Mouse (Mus musculus) stomach, embryonic 16.5 days (tissue): ENCODE data around the gene Osbpl8. TPM values are rescaled to one million over a fixed set of nuclear protein-coding genes. Genes with fewer than 3 reads are reported as not detected.

Source experiments
- ATAC-seq: fragments of 200-750 bp; cut with Nextera tagmentation; 2 replicates; pipeline ENCODE4 v1.8.0; 2017; ENCODE audit warnings: moderate number of reproducible peaks, moderate TSS enrichment; ENCODE audit not compliant: insufficient read depth, low FRiP score
- H3K27ac ChIP-seq: fragments of 300-500 bp; sonication (generic); 2 replicates; pipeline ENCODE4 v1.5.1; 2014; ENCODE audit warnings: low read length
- H3K27me3 ChIP-seq: fragments of 300-500 bp; sonication (generic); 2 replicates; pipeline ENCODE4 v1.6.1; 2014; ENCODE audit warnings: low read length, control low read depth, mixed read lengths; ENCODE audit not compliant: control insufficient read depth, insufficient read depth
- H3K36me3 ChIP-seq: fragments of 300-500 bp; sonication (generic); 2 replicates; pipeline ENCODE4 v1.6.1; 2014; ENCODE audit warnings: low read length; ENCODE audit not compliant: control insufficient read depth, insufficient read depth
- H3K4me1 ChIP-seq: fragments of 300-500 bp; sonication (generic); 2 replicates; pipeline ENCODE4 v1.6.1; 2014; ENCODE audit warnings: low read length, control low read depth, mixed read lengths; ENCODE audit not compliant: control insufficient read depth, insufficient read depth
- H3K4me2 ChIP-seq: fragments of 300-500 bp; sonication (generic); 2 replicates; pipeline ENCODE4 v1.6.1; 2014; ENCODE audit warnings: low read depth, low read length, mixed read lengths
- H3K4me3 ChIP-seq: fragments of 300-500 bp; sonication (generic); replicated peaks from 2 replicates; pipeline ENCODE4 v1.5.1; 2014; ENCODE audit warnings: mild to moderate bottlenecking, low read length
- H3K9ac ChIP-seq: fragments of 300-500 bp; sonication (generic); 2 replicates; pipeline ENCODE4 v1.6.1; 2014; ENCODE audit warnings: low read length
- H3K9me3 ChIP-seq: fragments of 300-500 bp; sonication (generic); replicated peaks from 2 replicates; pipeline ENCODE4 v1.6.1; 2016; ENCODE audit warnings: low read length, control low read depth; ENCODE audit not compliant: control insufficient read depth
- WGBS: fragments of 180-500 bp; shearing (Covaris S2); extraction: QIAGEN DNeasy Blood & Tissue Kit; methylation state at CpG from one replicate; pipeline ENCODE4 v1.1.7; 2014; 5-methylcytosine and 5-hydroxymethylcytosine counted together
- polyA plus RNA-seq: library from polyadenylated mRNA; unstranded; fragments of >200 nt; fragmentation: Nextera tagmentation; extraction: Ambion mirVana; gene quantifications from 2 replicates; pipeline ENCODE4 v1.2.1, GENCODE M21; 2015

Gene Osbpl8
- polyA plus RNA-seq, 1 experiment from 2014 or later = 6.7 TPM

DNA sequence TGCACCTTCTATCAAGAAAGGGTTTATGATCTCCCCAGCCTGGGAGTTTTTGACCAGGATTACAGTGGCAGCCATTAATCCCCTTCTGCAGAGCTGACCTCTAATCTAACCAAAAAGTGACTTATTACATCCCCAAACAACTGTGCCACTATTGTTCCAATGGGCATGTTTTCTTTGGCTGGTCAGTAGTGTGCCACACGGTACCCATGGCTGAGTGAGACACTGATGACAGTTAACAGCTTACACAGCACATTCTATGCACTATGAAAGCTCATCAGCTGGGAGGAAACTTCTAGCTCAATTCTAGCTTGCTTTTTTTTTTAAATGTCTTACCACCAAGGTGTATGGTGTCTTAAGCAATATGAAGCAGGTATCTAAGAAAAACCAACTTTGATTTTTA, 25.4 kb upstream of the Osbpl8 start:
- Histone ChIP-seq H3K27ac (no peak overlapping the region), H3K9ac (no peak overlapping the region), H3K36me3 (no peaks in the 10 kb centered on the region), H3K4me1 (no peaks in the 10 kb centered on the region), H3K27me3 (no peaks in the 10 kb centered on the region), H3K9me3 (no peaks in the 10 kb centered on the region), H3K4me2 (no peak overlapping the region), H3K4me3 (no peak overlapping the region)
- ATAC-seq = no peak
- WGBS = 63% methylated on average over 1 of the region's 1 CpGs

DNA sequence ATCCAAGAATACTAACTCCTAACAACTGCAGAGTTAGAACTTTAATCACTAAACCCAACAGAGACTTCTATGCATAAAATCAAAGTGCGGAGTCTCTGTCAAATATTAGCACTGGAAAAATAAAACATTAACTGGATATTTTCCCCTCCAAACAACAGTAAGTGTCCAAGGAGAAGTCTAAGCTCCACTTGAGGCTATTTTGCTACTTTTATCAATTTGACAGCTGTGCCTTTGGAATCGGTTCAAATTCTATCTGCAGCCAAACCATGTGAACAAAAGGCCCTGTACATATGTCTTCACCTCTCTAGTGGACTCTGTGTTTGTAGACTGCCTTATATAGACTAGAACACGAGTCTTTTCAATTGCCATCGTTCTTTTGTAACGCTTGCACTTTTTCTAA, 24.7 kb upstream of the Osbpl8 start:
- 41% methylated on average over 5 of the region's 5 CpGs for WGBS
- Histone ChIP-seq H3K4me2 (no peak overlapping the region), H3K27me3 (no peaks in the 10 kb centered on the region), H3K9me3 (no peaks in the 10 kb centered on the region), H3K36me3 (no peaks in the 10 kb centered on the region), H3K27ac (no peak overlapping the region), H3K4me3 (no peak overlapping the region), H3K4me1 (no peaks in the 10 kb centered on the region), H3K9ac (no peak overlapping the region)
- ATAC-seq = no peak

DNA sequence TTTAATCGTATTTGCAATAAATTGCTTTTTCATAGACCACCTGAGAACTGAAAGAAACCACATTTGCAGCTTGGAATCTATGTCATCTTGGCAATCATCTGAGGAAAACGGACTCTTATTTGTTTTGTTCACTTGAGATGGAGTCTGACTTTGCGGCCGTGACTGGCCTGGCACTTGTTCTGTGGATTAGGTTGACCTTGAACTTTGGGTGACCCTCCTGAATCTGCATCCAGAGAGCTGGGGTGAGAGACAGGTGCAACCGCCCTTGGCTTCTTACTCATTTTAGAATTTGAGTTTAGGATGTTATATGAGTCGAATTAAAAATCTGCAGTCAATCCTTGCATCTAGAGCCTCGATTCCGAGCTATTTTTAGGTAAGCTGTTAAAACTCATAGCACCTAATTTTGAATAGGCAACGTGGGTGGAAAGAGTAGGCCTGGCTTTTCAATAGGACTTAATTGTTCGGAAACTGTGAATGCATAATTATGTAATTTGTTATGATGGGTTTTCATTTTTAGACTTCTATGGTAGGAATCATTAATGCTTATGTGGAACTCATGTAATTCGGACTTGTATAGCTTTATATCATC, 20.1 kb upstream of the Osbpl8 start:
- Histone ChIP-seq H3K4me1 (no peaks in the 10 kb centered on the region), H3K9me3 (no peaks in the 10 kb centered on the region), H3K27me3 (no peaks in the 10 kb centered on the region), H3K27ac (no peak overlapping the region), H3K4me3 (no peak overlapping the region), H3K36me3 (no peaks in the 10 kb centered on the region), H3K4me2 (no peak overlapping the region), H3K9ac (no peak overlapping the region)
- ATAC-seq = no peak
- WGBS = 77% methylated on average over 11 of the region's 11 CpGs

DNA sequence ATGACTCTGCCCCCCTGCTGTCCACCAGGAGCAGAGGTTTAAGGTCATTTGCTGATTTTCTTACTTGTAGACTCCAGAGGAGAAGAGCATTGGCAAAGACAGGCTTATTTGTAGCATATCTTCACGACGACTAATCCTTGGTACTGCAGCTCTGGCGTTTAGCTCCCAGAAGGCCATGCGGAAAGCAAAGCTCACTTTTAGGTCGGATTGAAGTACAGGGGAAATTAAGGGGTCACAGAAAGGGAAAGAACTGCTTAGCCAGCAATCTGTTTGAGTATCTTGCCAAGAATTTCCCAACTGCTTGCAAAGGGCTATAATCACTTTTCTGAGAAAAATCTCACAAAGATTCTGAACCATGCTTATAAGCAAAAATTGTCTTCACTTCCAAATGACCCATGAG, 14.8 kb upstream of the Osbpl8 start:
- no peak for ATAC-seq
- WGBS = 46% methylated on average over 5 of the region's 5 CpGs
- H3K4me1 ChIP-seq = no peaks in the 10 kb centered on the region
- H3K27ac ChIP-seq = no peak overlapping the region
- H3K36me3 ChIP-seq = no peaks in the 10 kb centered on the region
- no peak overlapping the region for H3K4me2 ChIP-seq
- no peaks in the 10 kb centered on the region for H3K9me3 ChIP-seq
- no peaks in the 10 kb centered on the region for H3K27me3 ChIP-seq
- no peak overlapping the region for H3K4me3 ChIP-seq
- H3K9ac ChIP-seq = no peak overlapping the region

DNA sequence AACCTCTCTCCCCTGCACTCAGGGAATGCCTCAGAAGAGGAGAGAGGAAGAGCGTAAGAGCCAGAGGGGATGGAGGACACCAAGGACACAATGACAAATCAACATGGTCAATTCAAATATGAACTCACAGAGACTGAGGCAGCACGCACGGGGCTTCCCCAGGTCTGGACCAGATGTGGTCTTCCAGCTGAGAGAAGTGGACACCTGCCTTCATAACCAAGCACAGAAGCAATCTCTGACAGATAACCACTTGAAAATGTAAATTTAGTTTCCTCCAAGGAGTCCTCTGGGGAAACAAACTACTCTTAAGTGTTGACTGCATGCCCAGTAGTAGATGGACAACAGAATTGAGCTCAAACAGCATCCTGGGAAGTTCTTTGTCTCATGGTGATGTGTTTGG, 9.5 kb upstream of the Osbpl8 start:
- no peaks in the 10 kb centered on the region for H3K4me1 ChIP-seq
- H3K27ac ChIP-seq = no peak overlapping the region
- no peaks in the 10 kb centered on the region for H3K27me3 ChIP-seq
- H3K36me3 ChIP-seq = no peaks in the 10 kb centered on the region
- H3K9me3 ChIP-seq = no peaks in the 10 kb centered on the region
- no peak overlapping the region for H3K9ac ChIP-seq
- H3K4me2 ChIP-seq = no peak overlapping the region
- WGBS = 92% methylated on average over 3 of the region's 3 CpGs
- no peak overlapping the region for H3K4me3 ChIP-seq
- ATAC-seq = no peak

DNA sequence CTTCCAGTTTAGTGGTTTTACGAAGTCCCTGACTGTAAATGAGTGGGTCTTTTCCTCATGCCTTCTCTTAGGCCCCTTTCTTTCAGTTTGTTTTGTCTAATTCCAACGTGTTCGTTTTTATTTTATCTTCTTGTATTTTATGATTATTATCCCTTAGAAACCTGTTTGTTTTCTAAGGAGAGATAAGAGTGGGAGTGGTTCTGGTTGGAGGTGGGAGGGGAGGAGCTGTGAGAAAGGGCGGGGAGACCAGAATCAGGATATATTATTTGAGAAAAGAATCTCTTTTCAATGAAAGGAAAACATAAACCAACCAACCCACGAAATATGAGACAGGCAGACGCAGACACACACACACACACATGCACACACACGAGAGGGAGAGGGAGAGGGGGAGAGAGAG, 9.0 kb upstream of the Osbpl8 start:
- Histone ChIP-seq H3K36me3 (no peaks in the 10 kb centered on the region), H3K4me3 (no peak overlapping the region), H3K4me1 (no peaks in the 10 kb centered on the region), H3K27me3 (no peaks in the 10 kb centered on the region), H3K9ac (no peak overlapping the region), H3K27ac (no peak overlapping the region), H3K4me2 (no peak overlapping the region), H3K9me3 (no peaks in the 10 kb centered on the region)
- WGBS = 45% methylated on average over 7 of the region's 7 CpGs
- ATAC-seq = no peak

DNA sequence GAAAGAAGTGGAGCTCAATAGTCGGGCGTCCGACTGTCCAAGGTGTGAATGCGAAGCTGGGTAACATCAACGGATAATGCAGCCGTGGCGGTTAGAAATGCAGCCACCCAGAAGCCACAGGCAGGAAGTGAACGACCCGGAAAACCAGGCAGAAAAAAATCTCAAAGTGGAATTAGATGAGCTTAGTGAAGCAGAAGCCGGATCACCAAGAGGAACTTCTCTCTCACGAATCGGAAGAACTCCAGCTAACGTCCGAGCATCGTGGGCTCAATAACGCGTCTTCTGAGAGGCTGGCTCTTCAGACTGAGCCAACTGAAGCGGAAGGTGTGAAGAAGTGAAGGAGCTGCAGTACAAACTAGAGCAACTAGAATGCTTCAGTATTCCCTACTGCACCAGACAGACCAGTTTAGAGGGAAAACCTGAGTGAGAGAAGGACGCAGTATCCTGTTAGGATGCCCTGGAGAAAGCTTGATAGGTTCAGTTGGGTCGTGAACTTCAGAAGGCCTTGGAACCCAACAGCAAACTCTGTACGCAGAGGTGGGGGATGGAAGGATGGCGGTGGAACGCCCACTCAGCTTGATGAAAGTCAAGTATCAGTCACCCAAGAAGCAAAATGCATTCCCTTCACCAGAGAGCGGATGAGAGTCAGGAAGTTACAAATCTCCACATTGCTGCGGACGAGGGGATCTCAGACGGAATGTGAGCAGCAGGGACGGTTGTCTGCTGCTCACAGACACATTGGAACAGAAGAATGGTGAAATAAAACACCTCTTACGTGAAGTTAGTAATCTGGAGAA, 8.0 kb upstream of the Osbpl8 start:
- H3K9ac ChIP-seq = no peak overlapping the region

DNA sequence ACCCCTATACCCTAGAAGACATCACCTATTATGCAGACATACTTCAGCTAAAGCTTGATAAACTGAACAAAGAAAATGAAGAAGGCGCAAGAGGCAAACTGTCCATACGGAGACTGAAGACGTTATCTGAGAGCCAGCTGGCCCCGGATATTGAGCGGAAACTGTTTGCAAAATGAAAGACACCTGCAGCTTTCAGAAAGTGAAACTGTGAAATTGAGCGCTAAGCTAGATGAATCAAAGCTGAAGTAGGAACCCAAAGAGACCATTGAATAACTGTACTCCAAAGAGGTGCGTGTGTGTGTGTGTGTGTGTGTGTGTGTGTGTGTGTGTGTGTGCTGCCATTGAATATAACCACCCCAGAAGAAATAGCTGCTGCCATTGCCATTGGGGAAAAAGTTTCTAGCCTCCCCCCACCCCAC, 7.3 kb upstream of the Osbpl8 start:
- WGBS = 73% methylated on average over 7 of the region's 7 CpGs
- H3K27me3 ChIP-seq = no peaks in the 10 kb centered on the region
- no peak overlapping the region for H3K4me3 ChIP-seq
- H3K9me3 ChIP-seq = no peaks in the 10 kb centered on the region
- no peak overlapping the region for H3K9ac ChIP-seq
- H3K36me3 ChIP-seq = no peaks in the 10 kb centered on the region
- H3K4me2 ChIP-seq = no peak overlapping the region
- no peak overlapping the region for H3K27ac ChIP-seq
- no peak for ATAC-seq
- no peaks in the 10 kb centered on the region for H3K4me1 ChIP-seq

More for the DNA sequence above, 8.0 kb upstream of the Osbpl8 start:
- no peaks in the 10 kb centered on the region for H3K27me3 ChIP-seq
- ATAC-seq = no peak
- no peaks in the 10 kb centered on the region for H3K9me3 ChIP-seq
- H3K27ac ChIP-seq = no peak overlapping the region
- no peaks in the 10 kb centered on the region for H3K36me3 ChIP-seq
- H3K4me2 ChIP-seq = no peak overlapping the region
- WGBS = 85% methylated on average over 29 of the region's 29 CpGs
- no peak overlapping the region for H3K4me3 ChIP-seq
- no peaks in the 10 kb centered on the region for H3K4me1 ChIP-seq

DNA sequence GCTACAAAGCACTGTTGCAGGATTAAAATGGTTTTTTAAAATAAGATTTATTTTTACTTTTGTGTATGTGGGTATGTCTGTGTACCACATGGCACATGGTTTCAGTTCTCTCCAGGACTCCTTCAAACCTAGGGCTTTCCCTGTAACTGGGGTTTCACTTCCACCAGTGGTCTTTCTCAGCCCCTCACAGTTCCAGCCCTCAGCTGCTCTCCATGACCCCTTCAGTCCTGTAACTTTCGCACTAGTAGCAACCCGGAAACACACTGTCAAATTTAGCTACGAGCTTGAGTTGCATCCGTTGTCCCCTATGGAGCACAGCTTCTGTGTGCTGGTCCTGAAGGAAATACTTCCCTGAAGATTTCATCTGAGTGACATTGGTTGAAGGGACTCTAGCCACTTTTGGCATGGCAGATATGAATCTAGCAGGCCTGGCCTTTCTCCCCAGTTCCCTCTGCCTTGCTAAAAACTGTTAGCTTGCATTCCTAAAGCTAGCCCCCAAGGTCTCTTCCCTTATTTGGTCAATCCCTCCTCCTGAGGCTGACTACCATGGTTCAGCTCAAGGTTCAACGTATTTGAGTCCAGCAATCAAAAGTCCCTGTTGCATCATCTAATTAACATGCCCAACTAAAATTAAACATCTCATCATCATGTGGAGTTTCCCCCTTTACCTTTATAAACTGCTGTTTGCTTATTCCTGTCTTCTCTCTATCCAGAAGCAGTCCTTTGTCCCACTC, 4.6 kb upstream of the Osbpl8 start:
- no peaks in the 10 kb centered on the region for H3K36me3 ChIP-seq
- H3K4me1 ChIP-seq = peaks cover 6% of the 10 kb centered on the region
- ATAC-seq = no peak
- H3K27ac ChIP-seq = no peak overlapping the region
- H3K9ac ChIP-seq = no peak overlapping the region
- H3K4me3 ChIP-seq = no peak overlapping the region
- WGBS = 74% methylated on average over 5 of the region's 5 CpGs
- H3K27me3 ChIP-seq = no peaks in the 10 kb centered on the region
- no peaks in the 10 kb centered on the region for H3K9me3 ChIP-seq
- H3K4me2 ChIP-seq = no peak overlapping the region
